Mouse (Mus musculus) ovary, postnatal 36 days (tissue): ENCODE data around the gene Klf11.
A peak's percentile ranks its signal among the peaks of the same experiment; 100 is the strongest.
"Not testable (repeated sequence)": the region's sequence is repeated elsewhere in the genome, so short reads cannot be mapped to it uniquely, and the experiment has no call there.

Experiments used
- DNase-seq: peaks from one replicate; pipeline ENCODE4 v3.0.0; 2022; ENCODE audit warnings: low spot score, mixed read lengths

The Klf11 gene

GRCm38 (mm10) chr12:24651063-24651557, at the start of gene Klf11:
Gene Klf11, plus strand, starts transcription at chr12:24651274.
- DNase-seq: peak; percentile 99

- peak; percentile 66 for DNase-seq
Observed at GRCm38 (mm10) chr12:24603266-24603665, 47.8 kb upstream of the Klf11 start.

DNA sequence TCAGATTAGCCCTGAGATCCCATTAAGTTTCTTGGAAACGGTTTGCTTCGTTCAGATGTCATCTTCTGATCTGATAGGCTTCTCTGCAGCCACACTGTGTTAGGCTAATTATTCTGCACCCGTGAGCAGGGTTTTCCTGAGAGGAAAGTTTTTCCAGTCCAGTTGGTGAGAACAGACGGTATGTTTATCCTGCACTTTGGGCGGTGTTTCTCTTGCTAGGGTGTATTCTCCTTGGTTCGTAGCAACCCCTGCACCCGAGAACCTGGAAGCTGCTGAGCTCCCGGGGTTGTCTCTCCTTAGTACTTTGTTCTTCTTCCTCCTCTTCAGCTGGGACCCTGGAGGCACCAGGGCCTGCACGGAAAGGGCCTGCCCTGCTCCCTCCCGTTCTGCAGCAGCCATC, 44.9 kb upstream of the Klf11 start:
- no peak for DNase-seq

- no peak for DNase-seq
Observed at GRCm38 (mm10) chr12:24612591-24612990, 38.5 kb upstream of the Klf11 start.

GRCm38 (mm10) chr12:24614452-24615075, 36.5 kb upstream of the Klf11 start:
- no peak for DNase-seq

GRCm38 (mm10) chr12:24615140-24615539, 35.9 kb upstream of the Klf11 start:
- DNase-seq: no peak

DNA sequence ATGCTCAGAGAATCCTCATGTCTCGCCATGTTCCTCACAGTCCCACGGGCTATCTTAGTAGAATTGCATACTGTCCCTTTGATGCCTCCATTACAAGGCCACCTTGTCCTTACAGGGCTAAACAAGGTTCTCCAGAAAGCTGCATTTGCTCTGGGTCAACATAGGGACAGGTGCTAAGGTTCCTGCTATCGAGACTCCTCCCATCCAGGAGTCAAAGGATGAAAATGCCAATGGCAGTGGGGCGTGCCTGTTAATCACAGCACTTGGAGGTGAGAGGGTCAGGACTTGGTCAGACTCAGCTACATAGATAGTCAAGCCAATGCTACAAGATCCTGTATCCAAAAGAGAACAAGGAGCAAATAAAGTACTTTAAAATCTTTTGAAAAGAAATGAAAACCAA, 31.6 kb upstream of the Klf11 start:
- no peak for DNase-seq

DNA sequence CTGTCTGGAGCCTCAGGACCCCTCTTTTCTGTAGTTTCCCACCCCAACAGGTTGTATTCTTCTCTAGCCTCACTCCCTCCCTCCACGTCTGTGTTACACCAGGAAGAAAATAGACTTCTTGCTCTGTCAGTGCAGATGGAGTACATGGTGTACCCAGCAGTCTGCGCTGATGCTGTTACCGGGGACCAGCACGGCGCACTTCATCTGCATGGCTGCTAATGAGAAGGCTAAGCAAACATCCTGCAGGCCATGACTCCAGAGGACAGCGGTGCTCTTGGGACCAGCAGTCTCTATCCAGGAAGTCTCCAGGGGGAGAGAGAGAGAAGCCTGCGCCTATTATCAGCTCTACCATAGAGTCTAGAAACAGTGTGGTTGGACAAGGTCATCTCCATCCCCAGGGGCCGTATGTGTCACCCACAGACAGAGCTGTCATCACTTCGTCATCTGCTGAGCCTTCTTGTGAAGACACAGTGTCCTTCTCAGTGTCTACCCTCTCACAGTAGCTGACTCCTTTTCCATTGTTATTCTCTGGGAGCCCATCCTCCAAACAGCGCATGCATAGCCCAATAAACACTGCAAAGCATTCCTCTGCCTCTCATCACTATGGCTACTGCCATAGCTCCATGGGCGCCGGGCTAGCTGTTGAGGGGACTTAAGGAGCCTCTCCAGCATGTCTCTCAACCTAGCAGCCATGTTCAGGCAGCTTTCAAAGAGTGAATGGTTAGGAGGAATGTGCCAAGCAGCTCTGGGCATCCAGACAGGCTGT, 27.4 kb upstream of the Klf11 start:
- DNase-seq: no peak

DNA sequence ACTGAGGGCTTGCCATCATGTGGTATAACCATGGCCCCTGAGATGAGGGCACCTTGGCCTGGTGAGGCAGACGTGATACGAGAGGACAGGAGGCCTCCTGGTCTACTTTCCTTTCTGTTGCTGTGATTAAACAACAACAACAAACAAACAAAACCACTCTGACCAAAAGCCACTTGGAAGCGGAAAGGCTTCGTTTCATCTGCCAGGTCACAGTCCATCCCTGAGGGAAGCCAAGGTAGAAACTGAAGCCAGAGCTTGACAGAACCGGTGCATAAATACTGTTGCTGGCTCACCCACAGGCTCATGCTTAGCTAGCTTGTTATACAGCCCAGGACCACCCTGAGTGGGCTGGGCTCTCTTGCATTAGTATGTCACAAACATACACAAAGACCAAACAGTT, 24.7 kb upstream of the Klf11 start:
- no peak for DNase-seq

DNA sequence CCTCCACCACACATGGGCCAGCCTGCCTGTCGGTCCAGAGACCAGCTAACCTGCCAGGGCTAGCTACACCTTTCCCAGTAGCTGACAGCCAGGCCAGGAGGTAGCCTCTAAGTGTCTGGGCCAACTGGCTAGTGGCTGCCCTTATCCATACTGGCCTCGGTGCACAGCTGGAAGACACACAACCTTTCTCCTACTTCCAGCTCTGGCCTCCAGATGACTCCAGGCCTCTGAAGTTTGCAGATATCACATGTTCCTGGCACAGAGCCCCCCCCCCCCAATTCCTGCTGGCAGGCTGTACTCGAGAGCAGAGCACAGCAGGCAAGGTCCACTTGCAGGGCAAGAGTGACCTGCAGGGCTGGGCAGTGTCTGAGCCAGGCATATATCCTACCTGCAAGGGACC, 23.9 kb upstream of the Klf11 start:
- no peak for DNase-seq

GRCm38 (mm10) chr12:24630220-24630619, 20.9 kb upstream of the Klf11 start:
- DNase-seq: peak; percentile 23

DNA sequence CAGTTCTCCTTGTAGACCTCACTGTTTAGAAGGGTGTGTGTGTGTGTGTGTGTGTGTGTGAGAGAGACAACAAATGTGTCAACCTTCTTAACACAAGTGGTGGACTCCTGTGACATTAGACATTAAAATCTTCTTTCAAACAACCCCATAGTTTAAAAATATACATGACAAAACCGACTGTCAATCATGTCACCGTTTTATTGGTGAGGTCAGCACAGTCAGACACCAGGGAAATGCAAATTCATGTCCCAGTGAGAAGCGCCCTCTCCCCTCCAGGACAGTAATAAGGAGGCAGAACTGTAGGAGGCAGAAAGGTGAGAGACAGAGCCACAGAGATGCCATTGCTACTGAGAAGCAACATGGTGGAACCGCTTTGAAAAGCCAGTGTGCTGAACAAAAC, 18.7 kb upstream of the Klf11 start:
- no peak for DNase-seq

GRCm38 (mm10) chr12:24633753-24634191, 17.3 kb upstream of the Klf11 start:
- DNase-seq: no peak

- no peak for DNase-seq
Observed at GRCm38 (mm10) chr12:24634212-24634611, 16.9 kb upstream of the Klf11 start.

- no peak for DNase-seq
Observed at GRCm38 (mm10) chr12:24634648-24635047, 16.4 kb upstream of the Klf11 start.

GRCm38 (mm10) chr12:24638787-24639186, 12.3 kb upstream of the Klf11 start:
- DNase-seq: not testable (repeated sequence)

- peak; percentile 79 for DNase-seq
Observed at GRCm38 (mm10) chr12:24642370-24642802, 8.7 kb upstream of the Klf11 start.

DNA sequence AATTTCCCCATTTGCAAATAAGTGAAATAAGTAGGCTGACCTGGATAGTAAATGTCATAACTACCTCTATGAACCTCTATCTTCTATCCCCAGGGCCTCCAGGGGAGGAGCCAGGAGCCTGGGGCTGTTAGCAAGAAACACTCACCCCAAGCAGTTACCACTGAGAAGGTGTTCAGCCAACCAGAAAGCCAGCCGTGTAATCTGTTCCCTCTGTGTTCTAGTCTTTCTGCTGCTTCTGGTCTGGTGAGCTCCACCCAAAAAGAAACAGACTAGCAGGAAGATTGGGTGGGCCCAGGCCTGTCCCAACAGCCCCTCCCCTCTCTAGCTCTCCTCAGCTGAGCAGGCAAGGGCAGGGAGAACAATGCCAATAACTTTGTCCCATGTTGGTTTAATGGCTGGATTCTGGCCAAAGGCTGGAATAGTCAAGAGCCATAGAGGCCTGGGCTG, 6.9 kb upstream of the Klf11 start:
- no peak for DNase-seq

GRCm38 (mm10) chr12:24645901-24646300, 5.2 kb upstream of the Klf11 start:
- DNase-seq: no peak

DNA sequence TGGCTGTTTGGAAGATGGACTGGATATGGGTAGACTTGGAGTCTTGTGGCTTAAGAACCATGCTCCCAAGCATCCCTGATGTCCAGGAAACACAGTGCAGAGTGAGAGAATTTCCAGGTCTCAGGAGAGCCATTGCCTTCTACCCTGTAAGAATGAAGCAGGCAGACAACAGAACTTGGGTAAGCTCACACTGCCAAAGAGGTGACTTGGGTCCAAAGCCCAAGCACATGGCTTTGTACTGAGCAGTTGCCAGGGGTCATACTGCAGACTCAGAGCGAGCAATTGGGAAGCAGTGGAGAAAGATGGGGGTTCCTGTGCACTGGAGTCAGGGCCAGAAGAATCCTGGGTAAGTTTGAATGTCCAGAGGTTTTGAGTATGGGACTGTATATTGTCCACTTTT, 3.0 kb upstream of the Klf11 start:
- DNase-seq: no peak

DNA sequence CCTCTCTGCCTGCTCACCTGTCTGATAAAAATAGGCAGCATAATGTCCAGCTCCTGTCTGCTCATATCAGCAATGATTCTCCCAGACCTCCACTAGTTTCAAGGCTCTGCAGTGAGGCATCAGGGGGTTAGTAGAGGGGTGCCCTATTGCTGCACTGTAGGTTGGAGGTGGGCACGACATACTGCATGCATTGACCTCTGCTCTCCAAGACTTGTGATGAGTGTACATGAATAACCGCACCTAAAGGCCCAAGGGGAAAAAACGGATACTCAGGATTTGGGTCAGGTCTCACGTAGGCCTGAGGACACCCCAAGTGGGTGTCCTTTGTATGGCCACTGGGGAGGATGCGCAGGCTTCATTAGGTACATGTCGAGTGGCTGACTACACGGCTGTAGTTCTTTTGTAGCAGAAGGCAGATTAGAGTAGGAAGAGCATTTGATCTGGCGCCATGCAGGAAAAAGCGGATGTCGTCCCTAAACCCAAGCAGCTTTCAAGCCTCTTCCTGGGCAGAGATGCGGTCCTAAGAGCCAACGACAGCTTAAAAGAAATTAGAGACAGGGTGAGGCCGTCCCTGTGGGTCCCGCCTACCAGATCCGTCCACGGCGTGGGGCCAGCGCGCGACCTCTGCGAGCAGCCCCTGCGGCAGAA, 535 bp upstream of the Klf11 start:
- DNase-seq: peak; percentile 22

DNA sequence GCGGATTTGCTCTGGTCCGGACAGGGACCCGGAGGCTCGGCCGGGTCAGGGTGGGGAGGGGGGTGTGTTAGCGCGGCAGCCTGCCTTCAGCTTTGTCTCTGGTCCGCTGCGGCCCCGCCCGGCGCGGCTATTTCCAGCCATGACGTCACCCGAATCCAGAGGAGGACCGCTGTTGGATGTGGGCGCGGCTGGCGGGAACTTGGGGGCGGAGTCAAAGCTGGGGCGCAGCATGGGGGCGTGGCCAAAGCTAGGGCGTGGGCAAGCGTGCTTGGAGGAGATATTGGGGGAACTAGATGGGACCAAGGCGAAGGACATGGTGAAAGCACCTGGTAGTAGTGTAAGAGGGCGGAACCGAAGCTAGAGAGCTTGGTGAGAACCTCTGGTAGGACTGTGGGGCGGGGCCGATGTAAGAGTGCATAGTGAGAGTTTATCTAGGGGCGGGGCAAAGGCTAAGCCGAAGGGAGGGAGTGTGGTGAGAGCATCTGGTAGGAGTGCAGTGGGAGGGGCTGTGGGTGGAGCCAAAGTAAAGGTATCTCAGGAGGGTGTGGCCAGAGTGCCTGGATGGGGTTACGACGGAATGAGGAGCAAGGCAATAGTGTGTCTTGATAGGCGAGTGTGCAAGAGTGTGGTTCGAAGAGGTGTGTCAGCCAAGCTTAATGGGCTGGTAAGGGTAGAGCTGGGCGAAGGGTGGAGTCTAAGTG, 718 bp downstream of the Klf11 start:
- DNase-seq: peak; percentile 96
